Mouse (Mus musculus) ovary, postnatal 14 days (tissue): Measurements from ENCODE around the gene Spz1.

Source experiments
- DNase-seq: peaks from one replicate; pipeline ENCODE4 v3.0.0; 2022; ENCODE audit warnings: low spot score

Gene Spz1

GRCm38 (mm10) chr13:92580220-92581043, 4.5 kb upstream of the Spz1 start:
- DNase-seq, result peak; percentile 74

DNA sequence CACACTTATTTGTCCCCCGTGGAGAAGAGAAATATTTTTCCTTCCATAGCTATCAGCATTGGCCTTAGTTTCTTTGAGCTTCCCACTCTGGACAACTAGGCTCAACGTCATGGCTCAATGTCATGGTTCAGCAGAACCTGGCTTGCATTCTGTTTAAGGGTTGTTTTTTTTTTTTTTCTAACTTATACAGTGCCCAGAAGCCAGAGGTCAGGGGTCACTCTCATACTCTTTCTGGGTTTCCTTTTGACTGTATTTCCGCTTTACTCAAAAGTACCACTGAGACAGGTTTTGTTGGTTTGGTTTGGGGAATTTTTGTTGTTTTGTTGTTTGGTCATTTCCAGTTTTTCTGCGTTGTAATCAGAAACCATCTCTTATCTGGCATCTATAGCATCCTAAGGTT, 2.2 kb upstream of the Spz1 start:
- no peak for DNase-seq

DNA sequence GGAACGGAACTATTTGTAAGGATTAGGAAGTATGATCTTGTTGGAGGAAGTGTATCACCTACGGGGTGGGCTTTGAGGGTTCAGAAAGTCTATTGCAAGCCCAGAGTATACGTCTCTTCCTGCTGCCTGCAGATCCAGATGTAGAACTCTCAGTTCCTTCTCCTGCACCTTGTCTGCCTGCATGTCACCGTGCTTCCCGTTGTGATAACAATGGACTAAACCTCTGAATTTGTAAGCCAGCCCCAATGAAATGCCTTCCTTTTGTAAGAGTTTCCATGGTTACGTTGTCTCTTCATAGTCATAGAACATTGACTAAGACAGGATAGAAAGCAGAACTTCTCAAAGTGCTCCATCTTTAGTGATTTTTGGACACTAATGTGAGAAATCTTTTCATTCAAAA, 716 bp upstream of the Spz1 start:
- no peak for DNase-seq

DNA sequence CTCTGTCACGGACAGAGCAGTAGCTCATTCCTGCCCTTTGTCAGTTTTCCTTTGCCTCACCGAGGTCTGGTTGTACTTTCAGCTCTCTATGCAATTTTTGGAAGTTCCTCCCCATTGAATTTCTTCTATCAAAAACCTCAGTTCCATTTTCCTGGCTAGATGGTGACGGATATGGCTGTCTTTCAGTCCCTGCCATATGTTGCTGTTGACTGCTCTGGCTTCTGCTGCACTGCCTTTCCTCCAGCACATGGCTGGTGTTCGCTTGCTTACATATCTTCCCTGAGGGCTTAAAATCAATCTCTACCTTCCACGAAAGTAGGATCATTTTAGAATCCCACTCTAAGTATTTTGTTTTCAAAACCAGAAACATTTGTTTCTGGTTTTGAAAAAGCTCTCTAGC, 16.5 kb downstream of the Spz1 start:
- DNase-seq, result no peak

DNA sequence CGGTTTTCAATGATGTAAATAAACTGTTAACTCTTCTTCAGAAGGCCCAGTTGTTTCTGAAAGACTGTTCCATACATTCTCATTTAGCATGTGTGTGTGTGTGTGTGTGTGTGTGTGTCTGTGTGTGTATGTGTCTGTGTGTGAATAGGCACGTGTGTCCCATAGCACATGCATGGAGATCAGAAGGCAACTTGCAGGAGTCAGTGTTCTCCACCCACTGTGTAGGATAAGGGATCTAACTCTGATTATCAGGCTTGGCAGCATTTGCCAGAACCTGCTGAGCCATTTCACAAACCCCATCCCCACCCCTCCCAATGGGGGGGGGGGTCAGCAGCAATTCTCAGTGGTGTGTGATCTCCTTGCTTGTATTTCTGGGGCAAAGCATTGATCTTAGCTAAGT, 18.7 kb downstream of the Spz1 start:
- DNase-seq, result no peak

GRCm38 (mm10) chr13:92556458-92557126, 19.4 kb downstream of the Spz1 start:
- DNase-seq, result no peak

- DNase-seq, result no peak
Observed at GRCm38 (mm10) chr13:92547093-92547492, 28.9 kb downstream of the Spz1 start.

GRCm38 (mm10) chr13:92540997-92541396, 35.0 kb downstream of the Spz1 start:
- DNase-seq, result no peak

DNA sequence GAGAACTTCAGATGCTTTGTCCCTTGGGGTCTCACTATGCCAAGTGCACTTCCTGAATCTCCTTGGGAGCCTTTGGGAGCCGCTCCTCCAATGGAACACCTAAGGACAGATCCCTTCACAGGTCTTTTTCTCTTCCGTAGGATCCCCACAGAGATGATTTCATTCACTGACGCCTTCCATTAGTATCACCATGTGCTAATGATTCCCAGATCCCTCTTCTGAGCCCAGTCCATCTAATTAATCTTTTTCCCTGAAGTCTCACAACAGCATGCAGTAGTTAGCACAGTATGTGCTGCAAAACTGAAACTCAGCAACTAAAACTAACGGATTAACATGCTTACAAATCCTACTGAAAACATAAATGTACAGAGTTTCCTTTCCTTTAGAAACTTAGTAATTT, 36.8 kb downstream of the Spz1 start:
- DNase-seq, result no peak

DNA sequence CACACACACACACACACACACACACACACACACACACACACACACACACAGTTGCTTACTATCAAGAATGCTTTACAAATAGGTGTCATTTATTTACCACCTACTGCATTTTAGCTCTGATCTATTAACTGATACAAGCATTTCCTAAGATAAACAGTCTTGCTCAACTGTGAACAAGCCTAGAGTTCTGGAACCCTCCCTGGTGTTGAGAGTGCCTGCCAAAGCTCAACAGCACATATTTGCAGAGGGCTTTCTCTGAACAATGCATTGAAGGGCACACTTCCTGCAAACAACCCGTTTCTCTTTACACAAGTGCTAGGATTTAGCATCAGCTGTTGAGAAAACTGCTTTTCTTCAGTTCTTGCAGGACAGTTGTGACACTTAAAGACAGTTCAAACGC, 42.2 kb downstream of the Spz1 start:
- DNase-seq, result no peak

- DNase-seq, result no peak
Observed at GRCm38 (mm10) chr13:92532216-92532615, 43.8 kb downstream of the Spz1 start.

DNA sequence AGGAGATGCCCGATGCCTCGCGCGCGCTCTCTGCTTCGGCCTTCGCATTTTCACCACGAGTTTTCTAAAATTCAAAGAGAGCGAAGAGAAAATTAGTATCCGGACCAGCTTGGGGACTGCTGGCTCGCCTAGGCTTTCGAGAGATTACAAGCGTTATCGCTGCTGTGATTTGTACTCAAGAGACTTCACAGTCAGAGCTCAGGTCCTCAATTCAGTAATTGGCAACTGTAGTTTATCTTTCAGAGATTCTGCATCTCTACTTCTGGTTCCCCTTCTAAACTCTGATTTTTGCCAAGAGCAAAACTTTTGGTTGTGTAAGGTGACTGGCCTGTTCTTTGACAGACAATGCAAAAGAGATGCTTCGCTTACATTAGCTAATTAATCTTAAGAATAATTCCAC, 44.7 kb downstream of the Spz1 start:
- DNase-seq, result no peak

DNA sequence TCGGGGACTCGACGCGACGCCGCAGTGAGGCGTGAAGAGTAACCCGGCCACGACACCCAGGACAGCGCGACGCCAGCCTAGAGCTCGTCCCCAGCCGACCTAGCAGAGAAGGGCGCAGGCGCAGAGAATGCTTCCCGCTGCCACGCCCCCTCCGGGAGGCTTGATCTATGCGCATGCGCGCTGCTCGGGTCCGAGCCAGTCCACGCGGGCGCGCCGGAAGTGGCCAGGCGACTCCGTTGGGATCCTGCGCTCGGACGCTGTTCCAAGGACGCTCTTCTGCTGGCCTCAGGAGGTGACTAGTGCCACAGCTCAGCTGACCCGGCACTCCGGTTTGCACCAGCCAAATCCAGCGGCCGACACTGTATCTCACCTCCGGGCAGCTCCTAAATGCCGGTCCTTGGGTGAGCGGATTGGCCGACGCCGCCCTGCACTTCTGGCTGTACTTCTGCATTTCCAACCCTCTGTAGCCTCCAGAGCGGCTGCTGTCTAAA, 45.2 kb downstream of the Spz1 start, which contains the start of gene Zfyve16:
Gene Zfyve16 (minus strand): TSS at position 148 of the 491 bp plus-strand sequence.
- peak; percentile 96 for DNase-seq

DNA sequence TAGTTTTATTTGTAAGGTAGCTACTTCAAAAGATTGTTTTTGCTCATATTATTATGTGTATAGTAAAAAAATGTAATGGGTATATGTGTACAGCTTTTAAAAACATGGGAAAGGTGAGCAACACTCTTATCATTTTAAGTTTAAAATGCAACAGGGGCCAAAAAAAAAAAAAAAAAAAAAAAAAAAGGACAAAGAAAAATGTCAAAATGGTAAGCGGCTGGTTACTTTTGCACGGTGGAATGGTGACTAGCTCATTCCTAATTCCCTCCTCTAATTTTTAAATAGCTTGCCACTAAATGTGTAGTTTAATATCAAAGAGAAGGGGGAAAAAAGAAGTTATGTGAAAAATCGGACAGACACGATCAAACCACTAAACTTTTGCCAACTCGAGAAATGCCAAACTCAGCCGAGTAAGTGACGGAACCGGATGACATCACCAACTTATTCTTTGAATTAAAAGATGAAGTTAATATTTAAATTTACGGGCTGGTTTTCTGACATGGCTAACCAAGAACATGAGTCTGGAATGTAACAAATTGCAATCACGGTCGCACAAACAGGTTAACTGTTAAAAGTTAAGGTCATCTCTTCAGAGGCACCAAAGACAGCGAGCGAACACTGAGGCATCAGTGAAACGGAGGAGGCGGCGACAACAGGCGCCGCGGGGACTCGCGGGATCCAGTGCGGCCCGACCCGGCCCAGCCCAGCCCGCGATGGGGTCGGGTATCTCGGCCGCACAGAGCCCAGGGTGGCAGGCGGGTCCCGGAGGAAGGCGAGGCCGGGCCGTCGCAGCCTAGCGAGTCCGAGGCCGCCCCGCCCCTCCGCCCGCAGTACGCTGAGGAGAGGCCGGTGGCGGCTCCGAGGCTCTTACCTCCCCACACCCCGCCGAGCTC, 45.9 kb downstream of the Spz1 start:
- DNase-seq, result no peak
